Comparison of ENCODE assay signal across 15 mouse cellular contexts in genomic region chr14:73209262-73209661, GRCm38 (mm10). TPM values are rescaled to one million over a fixed set of nuclear protein-coding genes. Genes with fewer than 3 reads are reported as not detected.
A peak's percentile ranks its signal among the peaks of the same experiment; 100 is the strongest.
DNase-seq lines count a peak whose midpoint lies in the region; ATAC-seq and TF ChIP-seq lines count a peak whose summit lies in the region.
"Had no signal": no experiment of that assay in that cellular context is flagged by ENCODE, and none has a peak within 500 bp of the region (broad histone marks: within the 10 kb centered on the region; RNA-seq: fewer than 3 reads in every experiment).

No protein-coding gene starts in this region.

- H3K9ac ChIP-seq in liver, embryonic 16.5 days (ENCODE audit: low read depth, low read length) = no peak overlapping the region
- H3K9ac ChIP-seq: liver, embryonic 14.5 days; midbrain, embryonic 13.5 days had no signal

- no peak for ATAC-seq in liver, embryonic 16.5 days (ENCODE audit: low read depth)
- ATAC-seq: forebrain, embryonic 14.5 days; midbrain, embryonic 13.5 days had no signal

- H3K9me3 ChIP-seq in liver, embryonic 16.5 days (replicated peaks; ENCODE audit: control insufficient read depth, low read length) = no peaks in the 10 kb centered on the region
- H3K9me3 ChIP-seq: G1E; midbrain, embryonic 13.5 days had no signal

- H3K4me2 ChIP-seq in liver, embryonic 16.5 days (ENCODE audit: low read depth, low read length) = no peak overlapping the region
- H3K4me2 ChIP-seq: midbrain, embryonic 13.5 days had no signal

- H3K27ac ChIP-seq in gastrocnemius, adult 2 months = peak overlapping the region; percentile 66; the same call in 1 of the 2 replicates
- 0 out of 2 replicates have a peak overlapping the region, but pooled peaks have one; percentile 22 for H3K27ac ChIP-seq in liver, embryonic 16.5 days (ENCODE audit: low read length)
- H3K27ac ChIP-seq: left cerebral cortex, adult 2 months; liver, embryonic 14.5 days; midbrain, embryonic 13.5 days had no signal

- H3K4me3 ChIP-seq in gastrocnemius, adult 2 months = no peak overlapping the region
- no peak overlapping the region for H3K4me3 ChIP-seq in lung, adult 2 months (replicated peaks; ENCODE audit: extremely low read depth, low read depth, low read length)
- no peak overlapping the region for H3K4me3 ChIP-seq in liver, embryonic 16.5 days (ENCODE audit: low read depth, low read length)
- H3K4me3 ChIP-seq: left cerebral cortex, adult 2 months; midbrain, embryonic 13.5 days had no signal

- H3K4me1 ChIP-seq in lung, adult 2 months (ENCODE audit: control insufficient read depth, insufficient read depth, low read length) = peaks cover 3% of the 10 kb centered on the region; the same call in 1 of the 2 replicates
- H3K4me1 ChIP-seq in liver, embryonic 16.5 days (ENCODE audit: control insufficient read depth, low read depth, low read length) = no peaks in the 10 kb centered on the region; the same call in 1 of the 2 replicates
- H3K4me1 ChIP-seq: midbrain, embryonic 13.5 days had no signal

- peak; percentile 28 for DNase-seq in gastrocnemius, adult 2 months
- no peak for DNase-seq in gastrocnemius, adult 8-10 months (ENCODE audit: low spot score in 2 of 2)
- DNase-seq in lung, adult 18-20 months = peak; percentile 33 to 67
- DNase-seq in lung, adult 2 months = no peak
- DNase-seq in skeletal muscle tissue, adult 2 months (ENCODE audit: low read depth, low spot score) = peak; percentile 48
- no peak for DNase-seq in left cerebral cortex, postnatal 25 days (ENCODE audit: low spot score in 2 of 2)
- no peak for DNase-seq in left cerebral cortex, postnatal 36 days (ENCODE audit: low spot score in 2 of 2)
- DNase-seq: cerebellum, postnatal 36 days; kidney, adult 8-10 months had no signal

- no peaks in the 10 kb centered on the region for H3K27me3 ChIP-seq in liver, embryonic 16.5 days (ENCODE audit: control insufficient read depth, insufficient read depth, low read depth, low read length)
- H3K27me3 ChIP-seq: midbrain, embryonic 13.5 days had no signal

- no peak for TF ChIP-seq CTCF in gastrocnemius, adult 2 months (IDR thresholded peaks at IDR 0.05)
- TF ChIP-seq CTCF in lung, adult 2 months (IDR thresholded peaks at IDR 0.05; ENCODE audit: insufficient read depth, low read length) = no peak

- intact Hi-C loops in gastrocnemius, adult 2 months (cut with DNase I) = no loop called here
- intact Hi-C loops in left cerebral cortex, postnatal 25 days (cut with DNase I) = no loop called here
- intact Hi-C loops in left cerebral cortex, postnatal 36 days (cut with DNase I) = no loop called here

- H3K36me3 ChIP-seq in liver, embryonic 16.5 days (ENCODE audit: control insufficient read depth, insufficient read depth) = peaks cover 16% of the 10 kb centered on the region

- TF ChIP-seq POLR2A in lung, adult 2 months (IDR thresholded peaks at IDR 0.05; ENCODE audit: borderline replicate concordance, extremely low read depth, low read depth, low read length) = no peak

RNA-seq across cellular contexts. Expression of gene Lpar6, which starts 28.4 kb away (rescaled TPM):
- total RNA-seq in gastrocnemius, adult 2 months (2021) = under 1 TPM; 0.59 to 0.82 TPM
- total RNA-seq in gastrocnemius, adult 8-10 months (2022) = under 1 TPM; 0.61 to 0.89 (median 0.76) TPM
- 1.5 and 2.7 TPM in 2 replicates for polyA plus RNA-seq in lung, adult 2 months (2012; rRNA removed)
- 5.9 TPM in 2 replicates for polyA plus RNA-seq in liver, embryonic 16.5 days (2015; fragmentation: Nextera tagmentation; extraction: Ambion mirVana)
- 1 to 10 TPM; 1.4 to 1.6 TPM for total RNA-seq in left cerebral cortex, postnatal 25 days (2021)
- 1 to 10 TPM; 1.3 to 1.6 TPM for total RNA-seq in left cerebral cortex, postnatal 36 days (2021)

Comparison
In these comparisons a context has a peak if more than half of its experiments do, and no peak if none do; other contexts are left out.
1. DNase-seq: peak in gastrocnemius, adult 2 months (single experiment), lung, adult 18-20 months (2 of 2) and skeletal muscle tissue, adult 2 months (single experiment); none in gastrocnemius, adult 8-10 months (0 of 2), lung, adult 2 months (single experiment), left cerebral cortex, postnatal 25 days (0 of 2) and left cerebral cortex, postnatal 36 days (0 of 2).